Mouse (Mus musculus): ENCODE data around the gene Nell1.

The Nell1 gene

GRCm38 (mm10) chr7:50210678-50211251, 236.1 kb downstream of the Nell1 start:
- CTCF ChIA-PET = no interaction called here
- POLR2A ChIA-PET = no interaction called here

GRCm38 (mm10) chr7:50221849-50222248, 247.2 kb downstream of the Nell1 start:
- ChIA-PET POLR2A (no interaction called here), CTCF (interaction anchor here in 2 of 4 experiments (0.6 to 1.3 kb wide), 2 partner anchors 356 to 605 kb away, joined by 3 to 4 read pairs; no protein-coding TSS in a partner anchor)

GRCm38 (mm10) chr7:50226621-50227020, 252.0 kb downstream of the Nell1 start:
- POLR2A ChIA-PET = no interaction called here
- CTCF ChIA-PET = no interaction called here

- POLR2A ChIA-PET = no interaction called here
- CTCF ChIA-PET = no interaction called here
Observed at GRCm38 (mm10) chr7:50228273-50228672, 253.6 kb downstream of the Nell1 start.

GRCm38 (mm10) chr7:50241213-50241612, 266.5 kb downstream of the Nell1 start:
- ChIA-PET POLR2A (no interaction called here), CTCF (interaction anchor here in 1 of 4 experiments (0.7 kb wide), 1 partner anchor 32 kb away, joined by 4 read pairs; no protein-coding TSS in a partner anchor)

- ChIA-PET CTCF (no interaction called here), POLR2A (no interaction called here)
Observed at GRCm38 (mm10) chr7:50241634-50242273, 267.1 kb downstream of the Nell1 start.

- ChIA-PET POLR2A (no interaction called here), CTCF (no interaction called here)
Observed at GRCm38 (mm10) chr7:50253166-50253565, 278.5 kb downstream of the Nell1 start.

- POLR2A ChIA-PET = no interaction called here
- CTCF ChIA-PET = no interaction called here
Observed at GRCm38 (mm10) chr7:50260016-50260415, 285.4 kb downstream of the Nell1 start.

- ChIA-PET POLR2A (no interaction called here), CTCF (no interaction called here)
Observed at GRCm38 (mm10) chr7:50295508-50295907, 320.8 kb downstream of the Nell1 start.

- POLR2A ChIA-PET = no interaction called here
- CTCF ChIA-PET = interaction anchor here in 1 of 4 experiments (0.8 kb wide), 1 partner anchor 384 kb away, joined by 3 read pairs; no protein-coding TSS in a partner anchor
Observed at GRCm38 (mm10) chr7:50338226-50338625, 363.6 kb downstream of the Nell1 start.

GRCm38 (mm10) chr7:50338757-50339156, 364.1 kb downstream of the Nell1 start:
- CTCF ChIA-PET = interaction anchor here in 1 of 4 experiments (0.8 kb wide), 1 partner anchor 385 kb away, joined by 3 read pairs; no protein-coding TSS in a partner anchor
- POLR2A ChIA-PET = no interaction called here

- ChIA-PET POLR2A (no interaction called here), CTCF (interaction anchor here in 1 of 4 experiments (0.6 kb wide), 1 partner anchor 398 kb away, joined by 3 read pairs; no protein-coding TSS in a partner anchor)
Observed at GRCm38 (mm10) chr7:50351564-50351963, 376.9 kb downstream of the Nell1 start.

- ChIA-PET CTCF (no interaction called here), POLR2A (no interaction called here)
Observed at GRCm38 (mm10) chr7:50357213-50357612, 382.5 kb downstream of the Nell1 start.

GRCm38 (mm10) chr7:50362039-50362438, 387.4 kb downstream of the Nell1 start:
- ChIA-PET POLR2A (no interaction called here), CTCF (no interaction called here)

GRCm38 (mm10) chr7:50374876-50375275, 400.2 kb downstream of the Nell1 start:
- ChIA-PET POLR2A (no interaction called here), CTCF (no interaction called here)

- ChIA-PET CTCF (no interaction called here), POLR2A (interaction anchor here in 1 of 4 experiments (0.7 kb wide), 1 partner anchor 241 kb away, joined by 3 read pairs; no protein-coding TSS in a partner anchor)
Observed at GRCm38 (mm10) chr7:50410421-50410820, 435.8 kb downstream of the Nell1 start.

GRCm38 (mm10) chr7:50419976-50420375, 445.3 kb downstream of the Nell1 start:
- POLR2A ChIA-PET = no interaction called here

GRCm38 (mm10) chr7:50422422-50423195, 447.9 kb downstream of the Nell1 start:
- ChIA-PET POLR2A (no interaction called here), CTCF (no interaction called here)

More at GRCm38 (mm10) chr7:50419976-50420375, 445.3 kb downstream of the Nell1 start:
- CTCF ChIA-PET = no interaction called here

- POLR2A ChIA-PET = no interaction called here
- CTCF ChIA-PET = no interaction called here
Observed at GRCm38 (mm10) chr7:50429725-50430124, 455.1 kb downstream of the Nell1 start.

- ChIA-PET CTCF (no interaction called here), POLR2A (no interaction called here)
Observed at GRCm38 (mm10) chr7:50441237-50441636, 466.6 kb downstream of the Nell1 start.

GRCm38 (mm10) chr7:50447316-50447715, 472.7 kb downstream of the Nell1 start:
- ChIA-PET POLR2A (no interaction called here), CTCF (interaction anchor here in 1 of 4 experiments (0.7 kb wide), 1 partner anchor 826 kb away, joined by 3 read pairs; no protein-coding TSS in a partner anchor)

Measured in embryonic stem cell, embryonic (primary cell).